Mouse (Mus musculus) embryo, embryonic 9.5 days (tissue): ENCODE measurements at regions not wholly inside any gene's neighbourhood (a gene's known extent, or its start where the extent isn't known, plus 50 kb on each side); places are given as distances from the start of the nearest gene placed in this dataset.

Source experiments
- DNase-seq: peaks from one replicate; pipeline ENCODE4 v3.0.0-alpha.2; 2017; ENCODE audit errors: extremely low spot score

GRCm38 (mm10) chr2:79081769-79082168, 173.5 kb upstream of the Itga4 start:
- DNase-seq, result no peak

- no peak for DNase-seq
Measured at GRCm38 (mm10) chr2:79086280-79086679, 168.9 kb upstream of the Itga4 start.

- no peak for DNase-seq
Measured at GRCm38 (mm10) chr2:79086857-79087578, 168.2 kb upstream of the Itga4 start.

GRCm38 (mm10) chr2:79087600-79088205, 167.5 kb upstream of the Itga4 start:
- peak; percentile 14 for DNase-seq

- no peak for DNase-seq
Measured at GRCm38 (mm10) chr2:79090273-79090672, 165.0 kb upstream of the Itga4 start.

GRCm38 (mm10) chr2:79094298-79094697, 160.9 kb upstream of the Itga4 start:
- no peak for DNase-seq

GRCm38 (mm10) chr2:79096532-79097251, 158.5 kb upstream of the Itga4 start:
- DNase-seq, result no peak

GRCm38 (mm10) chr2:79099601-79100000, 155.6 kb upstream of the Itga4 start:
- DNase-seq, result no peak

- DNase-seq, result no peak
Measured at GRCm38 (mm10) chr2:79111673-79112072, 143.6 kb upstream of the Itga4 start.

GRCm38 (mm10) chr2:79112076-79112475, 143.2 kb upstream of the Itga4 start:
- no peak for DNase-seq

- DNase-seq, result no peak
Measured at GRCm38 (mm10) chr2:79120610-79121345, 134.4 kb upstream of the Itga4 start.

- DNase-seq, result no peak
Measured at GRCm38 (mm10) chr2:79122530-79122929, 132.7 kb upstream of the Itga4 start.

GRCm38 (mm10) chr2:79124272-79124976, 130.8 kb upstream of the Itga4 start:
- no peak for DNase-seq

GRCm38 (mm10) chr2:79126170-79126879, 128.9 kb upstream of the Itga4 start:
- no peak for DNase-seq

GRCm38 (mm10) chr2:79126996-79127741, 128.1 kb upstream of the Itga4 start:
- no peak for DNase-seq

- DNase-seq, result no peak
Measured at GRCm38 (mm10) chr2:79127822-79128221, 127.4 kb upstream of the Itga4 start.

GRCm38 (mm10) chr2:79130660-79131059, 124.6 kb upstream of the Itga4 start:
- DNase-seq, result no peak

- DNase-seq, result no peak
Measured at GRCm38 (mm10) chr2:79131235-79131634, 124.0 kb upstream of the Itga4 start.

GRCm38 (mm10) chr2:79131743-79132517, 123.3 kb upstream of the Itga4 start:
- no peak for DNase-seq

- DNase-seq, result no peak
Measured at GRCm38 (mm10) chr2:79132518-79132845, 122.7 kb upstream of the Itga4 start.
